9 mouse cellular contexts compared by ENCODE assay signal in genomic region chr7:101324142-101324962, GRCm38 (mm10). TPM values are rescaled to one million over a fixed set of nuclear protein-coding genes. Genes with fewer than 3 reads are reported as not detected.
DNase-seq lines count a peak whose midpoint lies in the region; ATAC-seq and TF ChIP-seq lines count a peak whose summit lies in the region.
"Had no signal": no experiment of that assay in that cellular context is flagged by ENCODE, and none has a peak within 500 bp of the region (broad histone marks: within the 10 kb centered on the region; RNA-seq: fewer than 3 reads in every experiment).

No protein-coding gene starts in this region.

- H3K79me2 ChIP-seq in liver, adult 2 months (ENCODE audit: control insufficient read depth, insufficient read depth, low read length), result peaks cover 26% of the 10 kb centered on the region; the same call in 1 of the 2 replicates

- no peaks in the 10 kb centered on the region for H3K9me3 ChIP-seq in heart, embryonic 10.5 days
- no peaks in the 10 kb centered on the region for H3K9me3 ChIP-seq in intestine, postnatal 0 days (ENCODE audit: control insufficient read depth)

- H3K4me1 ChIP-seq in heart, embryonic 10.5 days, result peaks cover 54% of the 10 kb centered on the region
- H3K4me1 ChIP-seq in liver, adult 2 months (ENCODE audit: control insufficient read depth, insufficient read depth, low read length), result peaks cover 40% of the 10 kb centered on the region
- peaks cover 16% of the 10 kb centered on the region; the same call in 1 of the 2 replicates for H3K4me1 ChIP-seq in intestine, postnatal 0 days (replicated peaks; ENCODE audit: control insufficient read depth, insufficient read depth, low read length)

- peak; percentile 61 for DNase-seq in heart, embryonic 10.5 days (ENCODE audit: low spot score)
- DNase-seq in heart, postnatal 25 days (ENCODE audit: low spot score), result no peak
- peak; percentile 100 for DNase-seq in liver, adult 2 months (ENCODE audit: extremely low read depth, low read depth, low spot score)
- DNase-seq in liver, result no peak
- DNase-seq in testis, postnatal 10 days (ENCODE audit: low spot score), result peak; percentile 55
- no peak for DNase-seq in frontal cortex, postnatal 36 days (ENCODE audit: low spot score in 2 of 2)
- DNase-seq: thymus, adult 18-20 months had no signal

- intact Hi-C loops in heart, postnatal 25 days (cut with DNase I), result no loop called here

- TF ChIP-seq POLR2A in liver, adult 2 months (IDR thresholded peaks at IDR 0.05; ENCODE audit: extremely low read depth, insufficient read depth, low read length), result 0 out of 2 replicates have a peak, but pooled peaks have one; percentile 27

- WGBS in heart, embryonic 10.5 days, result 68% methylated on average over 6 of the region's 6 CpGs
- WGBS in liver, adult 2 months, result 24% methylated on average over 6 of the region's 6 CpGs
- 49% methylated on average over 6 of the region's 6 CpGs for WGBS in intestine, postnatal 0 days

- no peak overlapping the region for H3K27ac ChIP-seq in heart, embryonic 10.5 days
- H3K27ac ChIP-seq in liver, adult 2 months (replicated peaks; ENCODE audit: insufficient read depth, low read depth, low read length), result peak overlapping the region; percentile 100
- no peak overlapping the region for H3K27ac ChIP-seq in intestine, postnatal 0 days (ENCODE audit: low read depth, low read length)
- H3K27ac ChIP-seq: heart, adult 2 months had no signal

- H3K4me3 ChIP-seq in heart, embryonic 10.5 days, result peak overlapping the region; percentile 15; the same call in 1 of the 2 replicates
- peak overlapping the region; percentile 26 for H3K4me3 ChIP-seq in liver, adult 2 months (ENCODE audit: insufficient read depth, low read depth, low read length)
- no peak overlapping the region for H3K4me3 ChIP-seq in intestine, postnatal 0 days (ENCODE audit: low read depth, low read length)
- H3K4me3 ChIP-seq: heart, adult 2 months had no signal

- H3K9ac ChIP-seq in liver, adult 2 months (ENCODE audit: low read depth, low read length), result peak overlapping the region; percentile 90
- no peak overlapping the region for H3K9ac ChIP-seq in intestine, postnatal 0 days (ENCODE audit: low read depth, low read length)

- no peak for ATAC-seq in intestine, postnatal 0 days

- peak overlapping the region; percentile 90 for H3K4me2 ChIP-seq in intestine, postnatal 0 days (replicated peaks; ENCODE audit: low read depth)

- H3K36me3 ChIP-seq in heart, embryonic 10.5 days, result peaks cover 3% of the 10 kb centered on the region; the same call in 1 of the 2 replicates
- peaks cover 25% of the 10 kb centered on the region for H3K36me3 ChIP-seq in liver, adult 2 months (ENCODE audit: control insufficient read depth, insufficient read depth, low read length)
- peaks cover 5% of the 10 kb centered on the region; the same call in 1 of the 2 replicates for H3K36me3 ChIP-seq in intestine, postnatal 0 days (ENCODE audit: control insufficient read depth, insufficient read depth)

- no peak for TF ChIP-seq CTCF in liver, adult 2 months (IDR thresholded peaks at IDR 0.05; ENCODE audit: low read depth, low read length)
- no peak for TF ChIP-seq CTCF in intestine, postnatal 0 days (IDR thresholded peaks at IDR 0.05; ENCODE audit: low read depth)

- H3K27me3 ChIP-seq in heart, embryonic 10.5 days (ENCODE audit: insufficient read depth, poor library complexity, severe bottlenecking), result peaks cover 74% of the 10 kb centered on the region
- H3K27me3 ChIP-seq in liver, adult 2 months (ENCODE audit: control insufficient read depth, insufficient read depth, low read length), result no peaks in the 10 kb centered on the region
- no peaks in the 10 kb centered on the region for H3K27me3 ChIP-seq in intestine, postnatal 0 days (replicated peaks; ENCODE audit: control insufficient read depth, insufficient read depth, low read length)

RNA-seq across cellular contexts. Expression of gene Stard10, which starts 7.5 kb away (rescaled TPM):
- polyA plus RNA-seq in heart, embryonic 10.5 days (2016; fragmentation: Nextera tagmentation; extraction: Ambion mirVana), result 24.7 and 62.7 TPM in 2 replicates
- total RNA-seq in heart, postnatal 25 days (2021), result 10 to 100 TPM; 57.4 to 65.4 TPM
- total RNA-seq in liver, adult 2 months (2014; rRNA removed), result 779 and 846 TPM in 2 replicates
- polyA plus RNA-seq in liver, adult 2 months (2012; rRNA removed), result 1,131 and 1,407 TPM in 2 replicates
- polyA plus RNA-seq in intestine, postnatal 0 days (2015; fragmentation: Nextera tagmentation; extraction: Ambion mirVana), result 63.7 and 71.7 TPM in 2 replicates

RNA-seq across cellular contexts. Expression of gene Atg16l2, which starts 22.3 kb away (rescaled TPM):
- 19.2 and 22.1 TPM in 2 replicates for polyA plus RNA-seq in heart, embryonic 10.5 days (2016; fragmentation: Nextera tagmentation; extraction: Ambion mirVana)
- 10 to 100 TPM; 11.4 to 12.6 TPM for total RNA-seq in heart, postnatal 25 days (2021)
- 8.7 and 9.1 TPM in 2 replicates for total RNA-seq in liver, adult 2 months (2014; rRNA removed)
- polyA plus RNA-seq in liver, adult 2 months (2012; rRNA removed), result 8.2 and 13.8 TPM in 2 replicates
- 5.2 and 6.2 TPM in 2 replicates for polyA plus RNA-seq in intestine, postnatal 0 days (2015; fragmentation: Nextera tagmentation; extraction: Ambion mirVana)

RNA-seq across cellular contexts. Expression of gene Arap1, which starts 23.5 kb away (rescaled TPM):
- 15.9 and 24.6 TPM in 2 replicates for polyA plus RNA-seq in heart, embryonic 10.5 days (2016; fragmentation: Nextera tagmentation; extraction: Ambion mirVana)
- total RNA-seq in heart, postnatal 25 days (2021), result 10 to 100 TPM; 31.6 to 35.9 TPM
- total RNA-seq in liver, adult 2 months (2014; rRNA removed), result 43.8 and 51.0 TPM in 2 replicates
- polyA plus RNA-seq in liver, adult 2 months (2012; rRNA removed), result 88.2 and 89.2 TPM in 2 replicates
- 31.2 and 35.3 TPM in 2 replicates for polyA plus RNA-seq in intestine, postnatal 0 days (2015; fragmentation: Nextera tagmentation; extraction: Ambion mirVana)

Comparison
In these comparisons a context has a peak if more than half of its experiments do, and no peak if none do; other contexts are left out.
1. DNase-seq: peak in heart, embryonic 10.5 days (single experiment), liver, adult 2 months (single experiment) and testis, postnatal 10 days (single experiment); none in heart, postnatal 25 days (single experiment), liver (single experiment) and frontal cortex, postnatal 36 days (0 of 2).
2. RNA of gene Stard10, which starts 7.5 kb away (polyA plus RNA-seq): 1,131 to 1,407 TPM in liver, adult 2 months; 63.7 to 71.7 TPM in intestine, postnatal 0 days and 24.7 to 62.7 TPM in heart, embryonic 10.5 days; every median in the first group is over 10 times any median in the second.